In genomic region chr3:79253416-79253815, GRCm38 (mm10) we compare ENCODE assay signal across 12 mouse cellular contexts. TPM values are rescaled to one million over a fixed set of nuclear protein-coding genes. Genes with fewer than 3 reads are reported as not detected.
DNase-seq lines count a peak whose midpoint lies in the region; ATAC-seq and TF ChIP-seq lines count a peak whose summit lies in the region.
"Had no signal": no experiment of that assay in that cellular context is flagged by ENCODE, and none has a peak within 500 bp of the region (broad histone marks: within the 10 kb centered on the region; RNA-seq: fewer than 3 reads in every experiment).

No protein-coding gene starts in this region.

- ATAC-seq in intestine, embryonic 16.5 days = 0 out of 2 replicates have a peak, but pooled peaks have one; percentile 25
- ATAC-seq in intestine, postnatal 0 days = no peak
- ATAC-seq in lung, postnatal 0 days = 0 out of 2 replicates have a peak, but pooled peaks have one; percentile 5
- ATAC-seq in granulocyte monocyte progenitor cell, adult 5-6 weeks (replicated peaks; ENCODE audit: poor library complexity, severe bottlenecking) = peak; percentile 24; the same call in 1 of the 2 replicates
- no peak for ATAC-seq in stomach, postnatal 0 days (ENCODE audit: low FRiP score, low TSS enrichment)
- ATAC-seq: midbrain, embryonic 16.5 days had no signal

- 71% methylated on average over 9 of the region's 9 CpGs for WGBS in intestine, embryonic 16.5 days
- 70% methylated on average over 9 of the region's 9 CpGs for WGBS in intestine, postnatal 0 days
- WGBS in lung, postnatal 0 days = 57% methylated on average over 9 of the region's 9 CpGs
- WGBS in stomach, postnatal 0 days = 69% methylated on average over 9 of the region's 9 CpGs

- no peaks in the 10 kb centered on the region for H3K36me3 ChIP-seq in intestine, embryonic 16.5 days (ENCODE audit: control insufficient read depth, insufficient read depth, low read length)
- 0 out of 2 replicates have a peak, but pooled peaks cover 3% of the 10 kb centered on the region for H3K36me3 ChIP-seq in intestine, postnatal 0 days (ENCODE audit: control insufficient read depth, insufficient read depth)
- H3K36me3 ChIP-seq in lung, postnatal 0 days (ENCODE audit: insufficient read depth, low read length) = no peaks in the 10 kb centered on the region
- H3K36me3 ChIP-seq in stomach, postnatal 0 days (ENCODE audit: control insufficient read depth, insufficient read depth, low read length) = no peaks in the 10 kb centered on the region

- H3K27me3 ChIP-seq in intestine, embryonic 16.5 days (replicated peaks; ENCODE audit: control insufficient read depth, insufficient read depth, low read length) = no peaks in the 10 kb centered on the region
- no peaks in the 10 kb centered on the region for H3K27me3 ChIP-seq in intestine, postnatal 0 days (replicated peaks; ENCODE audit: control insufficient read depth, insufficient read depth, low read length)
- H3K27me3 ChIP-seq in lung, postnatal 0 days (replicated peaks; ENCODE audit: insufficient read depth, low read length) = no peaks in the 10 kb centered on the region
- H3K27me3 ChIP-seq in stomach, postnatal 0 days (ENCODE audit: control insufficient read depth, insufficient read depth, low read length) = no peaks in the 10 kb centered on the region

- H3K4me1 ChIP-seq in intestine, embryonic 16.5 days (ENCODE audit: control insufficient read depth, insufficient read depth, low read length) = peaks cover 2% of the 10 kb centered on the region; the same call in 1 of the 2 replicates
- H3K4me1 ChIP-seq in intestine, postnatal 0 days (replicated peaks; ENCODE audit: control insufficient read depth, insufficient read depth, low read length) = no peaks in the 10 kb centered on the region; the same call in 1 of the 2 replicates
- H3K4me1 ChIP-seq in lung, postnatal 0 days (ENCODE audit: insufficient read depth, low read depth, low read length) = no peaks in the 10 kb centered on the region
- H3K4me1 ChIP-seq in stomach, postnatal 0 days (replicated peaks; ENCODE audit: control insufficient read depth, insufficient read depth) = no peaks in the 10 kb centered on the region

- no peak overlapping the region for H3K4me2 ChIP-seq in intestine, embryonic 16.5 days (ENCODE audit: low read depth, low read length)
- no peak overlapping the region for H3K4me2 ChIP-seq in intestine, postnatal 0 days (replicated peaks; ENCODE audit: low read depth)
- peak overlapping the region; percentile 35; the same call in 1 of the 2 replicates for H3K4me2 ChIP-seq in lung, postnatal 0 days (replicated peaks; ENCODE audit: low read depth, low read length)
- H3K4me2 ChIP-seq in stomach, postnatal 0 days (replicated peaks; ENCODE audit: low read depth) = no peak overlapping the region

- no peak for TF ChIP-seq CTCF in intestine, postnatal 0 days (IDR thresholded peaks at IDR 0.05; ENCODE audit: low read depth)
- TF ChIP-seq CTCF in lung, postnatal 0 days (IDR thresholded peaks at IDR 0.05) = no peak
- no peak for TF ChIP-seq CTCF in stomach, postnatal 0 days (IDR thresholded peaks at IDR 0.05; ENCODE audit: low read depth)

- H3K27ac ChIP-seq in intestine, embryonic 16.5 days (ENCODE audit: low read length) = no peak overlapping the region
- no peak overlapping the region for H3K27ac ChIP-seq in intestine, postnatal 0 days (ENCODE audit: low read depth, low read length)
- peak overlapping the region; percentile 59; the same call in 1 of the 2 replicates for H3K27ac ChIP-seq in lung, postnatal 0 days (ENCODE audit: low read length)
- peak overlapping the region; percentile 45; the same call in 1 of the 2 replicates for H3K27ac ChIP-seq in stomach, postnatal 0 days (replicated peaks)

- no peak for TF ChIP-seq EP300 in lung, postnatal 0 days (IDR thresholded peaks at IDR 0.05)
- TF ChIP-seq EP300 in stomach, postnatal 0 days (optimal IDR thresholded peaks at IDR 0.05) = no peak

- no peak for DNase-seq in lung, postnatal 0 days (ENCODE audit: low spot score)
- DNase-seq in lung, postnatal 36 days = no peak
- no peak for DNase-seq in stomach, postnatal 0 days (ENCODE audit: low spot score)
- no peak for DNase-seq in layer of hippocampus, adult 9-10 months (ENCODE audit: low spot score)
- DNase-seq: cerebellum, postnatal 36 days; heart, postnatal 4 days; right cerebral cortex, postnatal 4 days had no signal

- H3K9ac ChIP-seq in intestine, embryonic 16.5 days (ENCODE audit: low read depth, low read length) = no peak overlapping the region
- no peak overlapping the region for H3K9ac ChIP-seq in intestine, postnatal 0 days (ENCODE audit: low read depth, low read length)
- H3K9ac ChIP-seq in lung, postnatal 0 days (replicated peaks; ENCODE audit: low read depth) = no peak overlapping the region
- H3K9ac ChIP-seq in stomach, postnatal 0 days (ENCODE audit: low read length) = no peak overlapping the region

- H3K4me3 ChIP-seq in intestine, embryonic 16.5 days (ENCODE audit: low read length) = no peak overlapping the region
- H3K4me3 ChIP-seq in intestine, postnatal 0 days (ENCODE audit: low read depth, low read length) = no peak overlapping the region
- no peak overlapping the region for H3K4me3 ChIP-seq in lung, postnatal 0 days (ENCODE audit: low read depth, low read length)
- H3K4me3 ChIP-seq in stomach, postnatal 0 days (ENCODE audit: low read depth, low read length) = no peak overlapping the region
- H3K4me3 ChIP-seq: erythroblast, embryonic 14.5 days had no signal

- H3K9me3 ChIP-seq in intestine, embryonic 16.5 days (ENCODE audit: control insufficient read depth, low read length) = 0 out of 2 replicates have a peak, but pooled peaks cover 3% of the 10 kb centered on the region
- H3K9me3 ChIP-seq in intestine, postnatal 0 days (ENCODE audit: control insufficient read depth) = no peaks in the 10 kb centered on the region
- no peaks in the 10 kb centered on the region for H3K9me3 ChIP-seq in lung, postnatal 0 days (ENCODE audit: low read length)
- no peaks in the 10 kb centered on the region for H3K9me3 ChIP-seq in stomach, postnatal 0 days (ENCODE audit: control insufficient read depth, low read length)

RNA-seq across cellular contexts. Expression of gene Rapgef2, which starts 32.9 kb away (rescaled TPM):
- polyA plus RNA-seq in intestine, embryonic 16.5 days (2015; fragmentation: Nextera tagmentation; extraction: Ambion mirVana) = 2.2 and 3.0 TPM in 2 replicates
- 3.2 and 4.1 TPM in 2 replicates for polyA plus RNA-seq in intestine, postnatal 0 days (2015; fragmentation: Nextera tagmentation; extraction: Ambion mirVana)
- polyA plus RNA-seq in lung, postnatal 0 days (2015; fragmentation: Nextera tagmentation; extraction: Ambion mirVana) = 5.8 and 6.5 TPM in 2 replicates
- total RNA-seq in granulocyte monocyte progenitor cell, adult 5-6 weeks (2014; fragmentation: Nextera tagmentation) = 17.4 and 19.4 TPM in 2 replicates
- 15.5 and 21.0 TPM in 2 replicates for total RNA-seq in granulocyte monocyte progenitor cell, adult 5-6 weeks (2017)
- 2.3 and 2.4 TPM in 2 replicates for polyA plus RNA-seq in stomach, postnatal 0 days (2015; fragmentation: Nextera tagmentation; extraction: Ambion mirVana)

Comparison
In these comparisons a context has a peak if more than half of its experiments do, and no peak if none do; other contexts are left out.
1. ATAC-seq: peak in intestine, embryonic 16.5 days (single experiment), lung, postnatal 0 days (single experiment) and granulocyte monocyte progenitor cell, adult 5-6 weeks (single experiment); none in intestine, postnatal 0 days (single experiment) and stomach, postnatal 0 days (single experiment).
2. H3K27ac ChIP-seq: peak in lung, postnatal 0 days (single experiment) and stomach, postnatal 0 days (single experiment); none in intestine, embryonic 16.5 days (single experiment) and intestine, postnatal 0 days (single experiment).